Mouse (Mus musculus): ENCODE measurements around the gene Nt5dc1.
"Not testable (repeated sequence)": the region's sequence is repeated elsewhere in the genome, so short reads cannot be mapped to it uniquely, and the experiment has no call there.

Nt5dc1 gene

GRCm38 (mm10) chr10:34316571-34317216 is 101.7 kb downstream of the Nt5dc1 start:
- in situ Hi-C loops (cut with MboI; ENCODE audit: low sequenced_read_pairs), result no loop called here

DNA sequence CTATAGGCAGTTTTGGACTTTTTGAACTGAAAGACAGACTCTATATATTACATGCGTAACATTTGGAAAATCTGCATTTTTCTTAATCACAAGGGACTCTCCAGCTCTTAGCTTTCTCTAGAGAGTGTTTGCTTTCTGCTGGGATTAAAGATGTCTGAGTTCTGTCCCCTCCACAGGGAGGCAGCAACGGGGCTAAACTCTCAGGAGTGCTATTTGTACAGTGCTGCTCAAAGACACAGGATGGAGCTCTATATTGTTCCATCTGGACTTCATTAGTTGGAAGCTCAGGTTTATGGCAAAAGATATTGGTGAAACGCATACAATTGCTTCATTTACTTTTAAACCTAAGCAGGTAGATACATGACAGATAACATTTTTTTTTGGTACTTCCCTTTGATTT is 105.8 kb downstream of the Nt5dc1 start:
- in situ Hi-C loops (cut with MboI; ENCODE audit: low sequenced_read_pairs), result no loop called here

GRCm38 (mm10) chr10:34309915-34310685 is 108.3 kb downstream of the Nt5dc1 start:
- in situ Hi-C loops (cut with MboI; ENCODE audit: low sequenced_read_pairs), result no loop called here

GRCm38 (mm10) chr10:34307070-34307469 is 111.3 kb downstream of the Nt5dc1 start:
- in situ Hi-C loops (cut with MboI; ENCODE audit: low sequenced_read_pairs), result no loop called here

DNA sequence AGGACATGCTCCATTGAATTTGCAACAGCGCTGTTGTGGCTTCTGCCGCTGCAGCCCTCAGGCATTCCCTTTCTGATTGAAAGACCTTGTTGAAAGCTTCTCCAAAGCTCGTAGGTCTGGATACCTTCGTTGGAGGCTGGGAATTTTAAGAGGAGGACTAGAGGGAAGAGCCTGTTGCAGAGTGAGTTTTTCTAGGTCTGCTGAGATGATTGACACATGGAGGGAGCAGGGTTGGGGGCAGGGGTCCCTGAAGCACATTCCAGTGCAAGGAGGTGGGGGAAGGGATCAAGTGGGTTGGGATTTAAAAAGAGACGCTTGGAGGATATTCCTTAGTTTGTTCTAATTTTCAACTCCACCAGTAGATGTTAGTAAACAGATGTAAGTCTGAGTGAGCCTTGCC is 118.0 kb downstream of the Nt5dc1 start:
- in situ Hi-C loops (cut with MboI; ENCODE audit: low sequenced_read_pairs), result no loop called here

GRCm38 (mm10) chr10:34297980-34298753 is 120.2 kb downstream of the Nt5dc1 start:
- in situ Hi-C loops (cut with MboI; ENCODE audit: low sequenced_read_pairs), result no loop called here

DNA sequence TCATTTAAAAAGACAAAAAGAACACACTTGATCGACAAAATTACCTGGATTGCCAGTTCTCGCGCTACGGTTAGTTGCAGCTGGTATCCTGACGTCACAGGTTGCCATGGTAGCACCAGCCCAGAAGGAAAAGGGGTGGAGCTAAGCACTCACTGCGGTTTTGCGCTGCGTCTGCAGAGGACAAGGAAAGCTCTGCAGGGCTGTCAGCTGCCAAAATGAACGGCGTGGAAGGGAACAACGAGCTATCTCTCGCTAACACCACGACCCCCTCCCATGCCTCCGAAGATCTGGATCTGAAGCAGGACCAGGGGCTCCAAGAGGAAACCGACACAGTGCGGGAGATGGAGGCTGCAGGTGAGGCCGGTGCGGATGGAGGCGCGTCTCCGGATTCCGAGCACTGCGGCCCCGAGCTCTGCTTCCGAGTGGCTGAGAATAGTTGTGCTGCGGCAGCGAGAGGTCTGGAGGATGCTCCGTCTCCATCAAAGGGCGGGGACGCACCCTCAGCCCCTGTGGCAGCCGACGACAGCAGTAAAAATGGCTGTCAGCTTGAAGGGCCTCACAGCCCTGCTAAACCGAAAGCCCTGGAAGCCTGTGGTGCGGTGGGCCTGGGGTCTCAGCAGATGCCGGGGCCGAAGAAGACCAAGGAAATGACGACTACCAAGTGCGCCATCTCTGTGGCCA is 120.9 kb downstream of the Nt5dc1 start, which contains the start of gene Tspyl4:
Tspyl4 (plus strand) TSS at position 144 of the 681 bp plus-strand sequence.
- in situ Hi-C loops (cut with MboI; ENCODE audit: low sequenced_read_pairs), result no loop called here

DNA sequence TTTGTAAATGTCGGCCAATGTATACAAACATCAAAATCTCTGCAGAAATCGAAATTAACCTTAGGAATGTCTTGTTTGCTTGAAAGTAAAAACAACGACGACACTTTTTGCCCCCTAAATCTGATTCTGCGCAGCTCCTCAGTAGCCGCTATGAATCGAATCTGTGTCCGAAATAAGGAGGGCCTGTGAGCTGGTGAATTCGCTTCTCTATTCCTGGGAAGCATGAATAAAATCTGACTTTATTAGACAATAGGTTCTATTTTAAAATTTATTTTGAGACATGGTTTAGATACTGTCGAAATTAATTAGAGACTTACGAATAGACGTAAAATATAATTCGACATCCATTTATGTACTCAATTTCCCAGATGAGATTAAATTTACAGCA is 121.4 kb downstream of the Nt5dc1 start:
- in situ Hi-C loops (cut with MboI; ENCODE audit: low sequenced_read_pairs), result no loop called here

DNA sequence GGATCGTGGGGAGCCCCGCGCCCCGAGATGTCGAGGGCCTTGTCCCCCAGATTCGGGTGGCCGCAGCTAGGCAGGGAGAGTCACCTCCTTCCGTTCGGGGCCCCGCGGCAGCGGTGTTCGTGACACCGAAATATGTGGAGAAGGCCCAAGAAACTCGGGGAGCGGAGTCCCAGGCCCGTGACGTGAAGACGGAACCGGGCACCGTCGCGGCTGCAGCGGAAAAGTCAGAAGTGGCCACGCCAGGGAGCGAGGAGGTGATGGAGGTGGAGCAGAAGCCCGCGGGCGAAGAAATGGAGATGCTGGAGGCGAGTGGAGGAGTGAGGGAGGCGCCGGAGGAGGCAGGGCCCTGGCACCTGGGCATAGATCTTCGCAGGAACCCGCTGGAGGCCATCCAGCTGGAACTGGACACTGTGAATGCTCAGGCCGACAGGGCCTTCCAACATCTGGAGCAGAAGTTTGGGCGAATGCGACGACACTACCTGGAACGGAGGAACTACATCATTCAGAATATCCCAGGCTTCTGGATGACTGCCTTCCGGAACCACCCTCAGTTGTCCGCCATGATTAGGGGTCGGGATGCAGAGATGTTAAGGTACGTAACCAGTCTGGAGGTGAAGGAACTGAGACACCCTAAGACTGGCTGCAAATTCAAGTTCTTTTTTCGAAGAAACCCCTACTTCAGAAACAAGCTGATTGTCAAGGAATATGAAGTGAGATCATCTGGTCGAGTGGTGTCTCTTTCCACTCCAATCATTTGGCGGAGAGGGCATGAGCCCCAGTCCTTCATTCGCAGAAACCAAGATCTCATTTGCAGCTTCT is 135.7 kb downstream of the Nt5dc1 start:
- in situ Hi-C loops (cut with MboI; ENCODE audit: low sequenced_read_pairs), result no loop called here

GRCm38 (mm10) chr10:34281962-34282388 is 136.4 kb downstream of the Nt5dc1 start, which contains the start of gene Tspyl1:
Gene Tspyl1 (plus strand): TSS chr10:34282190.
- in situ Hi-C loops (cut with MboI; ENCODE audit: low sequenced_read_pairs), result no loop called here

DNA sequence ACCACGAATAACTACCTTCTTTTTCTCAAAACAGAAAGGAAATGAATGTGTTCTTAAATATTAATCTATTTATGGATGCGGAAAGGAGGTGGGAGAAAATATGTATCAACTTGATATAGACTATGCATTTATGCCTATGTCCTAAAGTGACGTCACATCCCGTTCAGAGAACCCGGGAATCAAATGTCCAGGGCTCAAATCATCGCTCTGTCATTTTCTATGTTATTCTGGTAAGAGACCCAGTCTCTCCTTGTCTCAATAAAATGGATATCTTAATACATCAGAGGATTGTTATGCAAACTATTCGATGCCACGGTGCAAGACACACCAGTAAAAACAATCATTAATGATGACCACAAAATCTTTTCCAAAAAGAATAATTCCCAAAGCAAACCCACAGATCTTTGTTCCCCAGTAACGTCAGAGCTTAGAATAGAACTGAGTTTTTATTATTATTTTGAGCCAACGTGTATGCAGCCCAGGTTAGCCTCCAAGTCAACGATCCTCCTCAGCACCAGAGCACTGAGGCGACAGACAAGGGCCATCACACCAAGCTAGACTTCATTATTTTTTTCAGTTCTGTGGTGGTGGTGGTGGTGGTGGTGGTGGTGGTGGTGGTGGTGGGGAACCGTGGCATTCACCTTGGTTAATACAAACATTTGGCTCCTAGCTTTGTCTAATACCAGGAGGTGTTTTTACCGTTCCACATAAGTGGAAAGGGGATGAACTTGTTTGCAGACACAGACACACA is 137.0 kb downstream of the Nt5dc1 start:
- in situ Hi-C loops (cut with MboI; ENCODE audit: low sequenced_read_pairs), result no loop called here

- in situ Hi-C loops (cut with MboI; ENCODE audit: low sequenced_read_pairs), result no loop called here
Observed at GRCm38 (mm10) chr10:34280591-34281175, 137.7 kb downstream of the Nt5dc1 start.

GRCm38 (mm10) chr10:34271681-34272080 is 146.7 kb downstream of the Nt5dc1 start:
- in situ Hi-C loops (cut with MboI; ENCODE audit: low sequenced_read_pairs), result no loop called here

GRCm38 (mm10) chr10:34267312-34268070 is 150.9 kb downstream of the Nt5dc1 start:
- in situ Hi-C loops (cut with MboI; ENCODE audit: low sequenced_read_pairs), result no loop called here

DNA sequence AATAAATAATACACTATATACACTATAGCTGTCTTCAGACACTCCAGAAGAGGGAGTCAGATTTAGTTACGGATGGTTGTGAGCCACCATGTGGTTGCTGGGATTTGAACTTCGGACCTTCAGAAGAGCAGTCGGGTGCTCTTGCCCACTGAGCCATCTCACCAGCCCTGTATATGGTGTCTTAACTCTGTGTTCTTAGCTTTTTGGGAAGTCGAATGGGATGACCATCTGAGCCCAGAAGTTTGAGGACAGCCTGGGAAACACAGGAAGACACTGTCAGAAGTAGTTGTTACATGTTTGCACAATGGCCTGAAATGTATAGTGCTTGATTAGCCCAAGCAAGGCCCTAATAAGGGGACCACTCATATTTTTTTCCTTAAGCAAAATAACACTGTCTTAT is 153.2 kb downstream of the Nt5dc1 start:
- in situ Hi-C loops (cut with MboI; ENCODE audit: low sequenced_read_pairs), result no loop called here

DNA sequence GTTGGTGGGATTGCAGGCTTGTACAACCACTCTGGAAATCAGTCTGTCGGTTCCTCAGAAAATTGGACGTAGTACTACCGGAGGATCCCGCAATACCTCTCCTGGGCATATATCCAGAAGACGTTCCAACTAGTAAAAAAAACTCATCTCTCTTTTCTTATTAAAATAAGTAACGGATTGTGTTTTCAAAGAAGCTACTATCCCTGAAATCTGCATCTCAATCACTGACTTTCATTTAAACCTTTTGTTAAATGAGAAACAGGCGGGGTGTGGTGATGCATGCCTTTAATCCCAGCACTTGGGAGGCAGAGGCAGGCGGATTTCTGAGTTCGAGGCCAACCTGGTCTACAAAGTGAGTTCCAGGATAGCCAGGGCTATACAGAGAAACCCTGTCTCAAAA is 165.5 kb downstream of the Nt5dc1 start:
- in situ Hi-C loops (cut with MboI; ENCODE audit: low sequenced_read_pairs), result not testable (repeated sequence)

DNA sequence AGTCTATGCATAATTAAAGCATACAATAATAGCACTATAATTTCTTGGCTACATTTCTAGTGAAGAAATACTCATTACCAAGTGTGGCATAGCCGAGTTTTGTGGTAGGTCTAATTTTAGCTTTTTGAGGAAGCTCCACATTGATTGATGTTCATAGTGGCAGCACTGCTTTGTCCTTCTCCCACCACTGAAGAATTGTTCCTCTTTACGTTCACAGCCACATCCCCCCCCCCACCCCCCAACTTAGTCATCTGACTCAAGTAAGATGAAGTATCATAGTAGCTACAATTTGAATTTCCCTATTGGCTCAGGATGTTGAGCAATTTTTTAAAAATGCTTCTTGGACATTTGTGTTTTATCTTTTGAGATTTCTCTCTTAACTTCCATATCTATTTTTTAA is 168.8 kb downstream of the Nt5dc1 start:
- in situ Hi-C loops (cut with MboI; ENCODE audit: low sequenced_read_pairs), result no loop called here

GRCm38 (mm10) chr10:34247757-34248156 is 170.6 kb downstream of the Nt5dc1 start:
- in situ Hi-C loops (cut with MboI; ENCODE audit: low sequenced_read_pairs), result no loop called here
